ENCODE assay signal across 22 mouse cellular contexts in the genomic region with DNA sequence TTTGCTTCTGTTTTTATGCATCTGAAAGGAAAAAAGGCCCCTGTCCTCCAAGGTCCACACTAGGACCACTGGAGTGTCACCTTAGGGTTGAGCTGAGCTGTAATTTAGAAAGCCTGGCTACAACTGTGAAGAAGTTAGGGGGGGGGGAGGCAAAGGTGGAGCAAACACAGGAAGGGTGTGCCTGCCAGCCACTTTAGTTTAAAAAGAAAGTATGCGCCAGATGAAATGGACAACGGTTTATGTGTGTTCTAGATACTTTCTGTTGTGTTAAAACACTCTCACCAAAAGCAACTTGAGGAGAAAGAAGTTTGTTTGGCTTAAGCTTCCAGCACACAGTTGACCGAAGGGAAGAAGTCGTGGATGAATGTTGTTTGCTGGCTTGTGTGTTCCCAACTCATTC. TPM values are rescaled to one million over a fixed set of nuclear protein-coding genes. Genes with fewer than 3 reads are reported as not detected.
DNase-seq lines count a peak whose midpoint lies in the region; ATAC-seq and TF ChIP-seq lines count a peak whose summit lies in the region.
"Had no signal": no experiment of that assay in that cellular context is flagged by ENCODE, and none has a peak within 500 bp of the region (broad histone marks: within the 10 kb centered on the region; RNA-seq: fewer than 3 reads in every experiment).

No protein-coding gene starts in this region.

- H3K79me2 ChIP-seq in CH12.LX (replicated peaks; ENCODE audit: control insufficient read depth, extremely low read depth, insufficient read depth, poor library complexity, severe bottlenecking), result no peaks in the 10 kb centered on the region

- in situ Hi-C loops in CH12.LX (cut with MboI; ENCODE audit: low pct_ligation_motif_present, low pct_unique_long_range_greater_than_20kb, low sequenced_read_pairs), result no loop called here
- in situ Hi-C loops in ES-E14 (cut with MboI; ENCODE audit: low sequenced_read_pairs in 2 of 2, unreplicated experiment in 2 of 2), result no loop called here

- H3K36me3 ChIP-seq in CH12.LX (replicated peaks in 1 of 2; ENCODE audit: control insufficient read depth in 1 of 2, insufficient read depth in 1 of 2, low read length in 1 of 2) (no peaks in the 10 kb centered on the region), ES-E14 (ENCODE audit: control insufficient read depth, insufficient read depth, low read length, poor library complexity, severe bottlenecking) (no peaks in the 10 kb centered on the region)
- H3K36me3 ChIP-seq in heart, embryonic 10.5 days, result no peaks in the 10 kb centered on the region
- H3K36me3 ChIP-seq: embryonic facial prominence, embryonic 13.5 days; forebrain, embryonic 12.5 days; heart, embryonic 15.5 days; hindbrain, embryonic 13.5 days had no signal

- no peak for TF ChIP-seq RAD21 in CH12.LX (IDR thresholded peaks at IDR 0.05; ENCODE audit: low read depth, low read length)

- H3K9me3 ChIP-seq in CH12.LX (replicated peaks; ENCODE audit: low read length) (no peaks in the 10 kb centered on the region), ES-E14 (ENCODE audit: control insufficient read depth, insufficient read depth, low read depth, low read length) (no peaks in the 10 kb centered on the region)
- H3K9me3 ChIP-seq in heart, embryonic 10.5 days, result no peaks in the 10 kb centered on the region
- H3K9me3 ChIP-seq: embryonic facial prominence, embryonic 13.5 days; forebrain, embryonic 12.5 days; heart, embryonic 15.5 days; hindbrain, embryonic 13.5 days had no signal

- dilution Hi-C loops in CH12.LX (cut with MboI; ENCODE audit: extremely low pct_ligation_motif_present, extremely low pct_unique_long_range_greater_than_20kb, low sequenced_read_pairs), result no loop called here

- H3K4me3 ChIP-seq in CH12.LX (replicated peaks in 1 of 3; ENCODE audit: low read depth in 2 of 3, low read length in 2 of 3, poor library complexity in 1 of 3) (no peak overlapping the region), ES-E14 (ENCODE audit: insufficient read depth in 1 of 2, low read depth in 1 of 2, low read length in 2 of 2, poor library complexity in 1 of 2, severe bottlenecking in 1 of 2) (peak overlapping the region; percentile 2 to 22; a peak in 3 of 4 replicates)
- no peak overlapping the region for H3K4me3 ChIP-seq in heart, embryonic 10.5 days
- H3K4me3 ChIP-seq: embryonic facial prominence, embryonic 13.5 days; forebrain, embryonic 12.5 days; heart, embryonic 15.5 days; hindbrain, embryonic 13.5 days had no signal

- no peak for TF ChIP-seq POLR2A in CH12.LX (IDR thresholded peaks at IDR 0.05; ENCODE audit: low read depth, low read length)

- H3K27ac ChIP-seq in CH12.LX (ENCODE audit: insufficient read depth, low read depth) (peak overlapping the region; percentile 69; the same call in 1 of the 2 replicates), ES-E14 (ENCODE audit: insufficient read depth, low read depth, low read length, poor library complexity, severe bottlenecking) (peak overlapping the region; percentile 89)
- no peak overlapping the region for H3K27ac ChIP-seq in heart, embryonic 10.5 days
- H3K27ac ChIP-seq: embryonic facial prominence, embryonic 13.5 days; forebrain, embryonic 12.5 days; heart, embryonic 15.5 days; hindbrain, embryonic 13.5 days; hindbrain, postnatal 0 days had no signal

- H3K27me3 ChIP-seq in CH12.LX (replicated peaks), result peaks cover 2% of the 10 kb centered on the region
- no peaks in the 10 kb centered on the region for H3K27me3 ChIP-seq in heart, embryonic 10.5 days (ENCODE audit: insufficient read depth, poor library complexity, severe bottlenecking)
- H3K27me3 ChIP-seq: embryonic facial prominence, embryonic 13.5 days; forebrain, embryonic 12.5 days; heart, embryonic 15.5 days; hindbrain, embryonic 13.5 days had no signal

- ATAC-seq in monocyte, adult 5-6 weeks (replicated peaks; ENCODE audit: insufficient number of reproducible peaks, low FRiP score, low TSS enrichment, poor library complexity, severe bottlenecking), result no peak
- ATAC-seq: forebrain, embryonic 16.5 days; hindbrain, postnatal 0 days had no signal

- peak overlapping the region; percentile 70 for H3K4me2 ChIP-seq in CH12.LX (ENCODE audit: insufficient read depth, low read depth, poor library complexity, severe bottlenecking)
- H3K4me2 ChIP-seq: embryonic facial prominence, embryonic 13.5 days; forebrain, embryonic 12.5 days; heart, embryonic 11.5 days; heart, embryonic 15.5 days; hindbrain, embryonic 13.5 days had no signal

- TF ChIP-seq EP300 in CH12.LX (IDR thresholded peaks at IDR 0.05; ENCODE audit: low read length), result no peak

- H3K9ac ChIP-seq in CH12.LX (ENCODE audit: insufficient read depth, low read depth) (0 out of 2 replicates have a peak overlapping the region, but pooled peaks have one; percentile 5), ES-E14 (ENCODE audit: insufficient read depth, low read depth, low read length, poor library complexity, severe bottlenecking) (no peak overlapping the region; the same call in 1 of the 2 replicates)
- H3K9ac ChIP-seq: embryonic facial prominence, embryonic 13.5 days; forebrain, embryonic 12.5 days; heart, embryonic 15.5 days; hindbrain, embryonic 13.5 days had no signal

- peak; percentile 36 for DNase-seq in CD4-positive, CD25-positive, alpha-beta regulatory T cell, adult 2 months (ENCODE audit: low read depth, low spot score)
- DNase-seq in CH12.LX (ENCODE audit: extremely low read depth), result peak; percentile 6
- peak; percentile 50 for DNase-seq in ES-E14 (ENCODE audit: low read depth, low spot score)
- peak; percentile 49 for DNase-seq in induced T-regulatory cell, adult 2 months (ENCODE audit: low read depth)
- DNase-seq in heart, embryonic 10.5 days (ENCODE audit: low spot score), result no peak
- DNase-seq in T-cell, adult 2 months (ENCODE audit: low spot score), result no peak
- DNase-seq: adrenal gland, postnatal 14 days; cerebellum, adult 11-12 months; cerebellum, adult 9-10 months; cerebellum, postnatal 25 days; gastrocnemius, postnatal 10 days; heart, adult 18-20 months; heart, postnatal 14 days; kidney, adult 11 months had no signal

- TF ChIP-seq CTCF in CH12.LX (conservative IDR thresholded peaks at IDR 0.05 in 1 of 2, IDR thresholded peaks at IDR 0.05 in 1 of 2; ENCODE audit: low read depth in 2 of 2, low read length in 2 of 2), result no peak

- H3K4me1 ChIP-seq in CH12.LX (ENCODE audit: control insufficient read depth in 1 of 2, insufficient read depth in 2 of 2) (peaks cover 20 to 34% of the 10 kb centered on the region in 2 experiments), ES-E14 (ENCODE audit: control insufficient read depth in 2 of 2, insufficient read depth in 2 of 2, low read length in 2 of 2, poor library complexity in 1 of 2) (peaks cover 12 to 13% of the 10 kb centered on the region in 2 experiments)
- H3K4me1 ChIP-seq in heart, embryonic 10.5 days, result no peaks in the 10 kb centered on the region; the same call in 1 of the 2 replicates
- H3K4me1 ChIP-seq: embryonic facial prominence, embryonic 13.5 days; forebrain, embryonic 12.5 days; heart, embryonic 15.5 days; hindbrain, embryonic 13.5 days had no signal

- 81% methylated on average over 4 of the region's 4 CpGs for WGBS in heart, embryonic 10.5 days

TF ChIP-seq in CH12.LX, 34 proteins besides CTCF, POLR2A, EP300 and RAD21 (continues in another document):
- TF ChIP-seq JUND (conservative IDR thresholded peaks at IDR 0.05; ENCODE audit: low read depth, low read length), result no peak
- no peak for TF ChIP-seq HCFC1 (IDR thresholded peaks at IDR 0.05; ENCODE audit: low read depth, low read length)
- no peak for TF ChIP-seq KAT2A (IDR thresholded peaks at IDR 0.05; ENCODE audit: insufficient replicate concordance, low read length)
- no peak for TF ChIP-seq PAX5 (IDR thresholded peaks at IDR 0.05; ENCODE audit: low read length)
- TF ChIP-seq MAX (IDR thresholded peaks at IDR 0.05; ENCODE audit: low read length), result no peak
- TF ChIP-seq TCF12 (IDR thresholded peaks at IDR 0.05; ENCODE audit: low read depth, low read length), result no peak
- TF ChIP-seq IRF4 (IDR thresholded peaks at IDR 0.05; ENCODE audit: low read depth, low read length), result no peak
- TF ChIP-seq TBP (conservative IDR thresholded peaks at IDR 0.05; ENCODE audit: low read depth, low read length), result no peak
- no peak for TF ChIP-seq CHD1 (IDR thresholded peaks at IDR 0.05; ENCODE audit: low read depth, low read length)
- no peak for TF ChIP-seq SIN3A (IDR thresholded peaks at IDR 0.05; ENCODE audit: low read length)
- TF ChIP-seq USF2 (conservative IDR thresholded peaks at IDR 0.05; ENCODE audit: low read depth, low read length), result no peak
- TF ChIP-seq E2F4 (IDR thresholded peaks at IDR 0.05; ENCODE audit: insufficient replicate concordance, low read depth, low read length), result no peak

TF ChIP-seq in ES-E14, 5 proteins besides CTCF, POLR2A, EP300 and RAD21:
- TF ChIP-seq CHD2 (IDR thresholded peaks at IDR 0.05; ENCODE audit: low read depth, low read length) (0 out of 2 replicates have a peak, but pooled peaks have one; percentile 3), ZC3H11A (IDR thresholded peaks at IDR 0.05; ENCODE audit: borderline replicate concordance, low read depth, low read length) (no peak)

RNA-seq across cellular contexts. Expression of gene H2afz, which starts 30.6 kb away (rescaled TPM):
- total RNA-seq in CH12.LX (2012; rRNA removed) (3,347 and 4,299 TPM in 2 replicates), CH12.LX (2014; rRNA removed) (4,409 and 4,907 TPM in 2 replicates), ES-E14 (2012; rRNA removed) (1,847 and 2,038 TPM in 2 replicates)
- 3,496 and 4,006 TPM in 2 replicates for polyA plus RNA-seq in CH12.LX (2012; ENCODE audit: insufficient read length, low read depth)
- 1,437 and 1,931 TPM in 2 replicates for polyA plus RNA-seq in heart, embryonic 10.5 days (2016; fragmentation: Nextera tagmentation; extraction: Ambion mirVana)
- 654 to 930 TPM (median 732 TPM) in 3 replicates for total RNA-seq in monocyte, adult 5-6 weeks (2017)

RNA-seq across cellular contexts. Expression of gene Dnajb14, which starts 33.8 kb away (rescaled TPM):
- total RNA-seq in CH12.LX (2012; rRNA removed) (6.0 and 7.0 TPM in 2 replicates), CH12.LX (2014; rRNA removed) (2.8 and 2.9 TPM in 2 replicates), ES-E14 (2012; rRNA removed) (4.8 and 5.1 TPM in 2 replicates)
- polyA plus RNA-seq in CH12.LX (2012; ENCODE audit: insufficient read length, low read depth), result 4.4 and 6.4 TPM in 2 replicates
- polyA plus RNA-seq in heart, embryonic 10.5 days (2016; fragmentation: Nextera tagmentation; extraction: Ambion mirVana), result 11.1 and 12.9 TPM in 2 replicates
- 14.1 to 21.8 TPM (median 15.1 TPM) in 3 replicates for total RNA-seq in monocyte, adult 5-6 weeks (2017)

Comparison
In these comparisons a context has a peak if more than half of its experiments do, and no peak if none do; other contexts are left out.
1. DNase-seq: peak in CD4-positive, CD25-positive, alpha-beta regulatory T cell, adult 2 months (single experiment), CH12.LX (single experiment), ES-E14 (single experiment) and induced T-regulatory cell, adult 2 months (single experiment); none in heart, embryonic 10.5 days (single experiment) and T-cell, adult 2 months (single experiment).
2. H3K4me3 ChIP-seq: peak in ES-E14 (2 of 2); none in CH12.LX (0 of 3) and heart, embryonic 10.5 days (single experiment).